Mouse (Mus musculus): Measurements from ENCODE around the gene Aldh3b3. TPM values are rescaled to one million over a fixed set of nuclear protein-coding genes. Genes with fewer than 3 reads are reported as not detected.

Aldh3b3 gene
- polyA plus RNA-seq, 1 experiment, result 0.07 TPM

DNA sequence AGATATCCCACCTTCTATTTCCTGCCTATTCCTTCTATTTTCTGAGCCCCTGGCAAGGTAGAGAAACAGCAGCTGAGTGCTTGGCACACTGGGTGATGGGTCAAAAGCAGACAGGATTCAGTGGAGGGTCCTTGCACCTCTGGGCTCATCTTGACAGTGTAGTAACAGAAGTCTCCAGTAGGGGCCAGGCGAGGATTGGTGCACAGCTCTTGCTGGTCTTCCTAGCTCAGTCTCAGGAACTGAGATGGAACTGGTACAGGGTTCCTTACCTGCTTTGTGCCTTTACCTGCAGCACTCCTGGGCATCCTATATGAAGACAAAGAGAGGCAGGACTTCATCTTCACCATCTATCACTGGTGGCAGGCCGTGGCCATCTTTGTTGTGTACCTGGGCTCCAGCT is 11.7 kb upstream of the Aldh3b3 start:
- WGBS, result 66% methylated on average over 2 of the region's 2 CpGs
- Histone ChIP-seq H3K27me3 (ENCODE audit: control insufficient read depth, insufficient read depth, low read length) (no peaks in the 10 kb centered on the region), H3K4me1 (ENCODE audit: control insufficient read depth, insufficient read depth, insufficient read length) (peaks cover 20% of the 10 kb centered on the region), H3K27ac (ENCODE audit: insufficient read depth, low read length) (no peak overlapping the region), H3K4me3 (ENCODE audit: extremely low read depth, insufficient read depth, insufficient read length) (no peak overlapping the region), H3K36me3 (ENCODE audit: control insufficient read depth, insufficient read depth, low read length) (peaks cover 48% of the 10 kb centered on the region)
- TF ChIP-seq CTCF (IDR thresholded peaks at IDR 0.05; ENCODE audit: extremely low read depth, insufficient read depth, insufficient read length, insufficient replicate concordance) (peak; percentile 74; the same call in 1 of the 2 replicates), POLR2A (IDR thresholded peaks at IDR 0.05; ENCODE audit: low read depth, low read length) (no peak)
- DNase-seq (ENCODE audit: low read depth in 1 of 2, low spot score in 2 of 2), result peak in 1 of 2 experiments; percentile 61

- Histone ChIP-seq H3K27ac (ENCODE audit: insufficient read depth, low read length) (no peak overlapping the region), H3K27me3 (ENCODE audit: control insufficient read depth, insufficient read depth, low read length) (no peaks in the 10 kb centered on the region), H3K36me3 (ENCODE audit: control insufficient read depth, insufficient read depth, low read length) (peaks cover 44% of the 10 kb centered on the region), H3K4me1 (ENCODE audit: control insufficient read depth, insufficient read depth, insufficient read length) (peaks cover 10% of the 10 kb centered on the region), H3K4me3 (ENCODE audit: extremely low read depth, insufficient read depth, insufficient read length) (no peak overlapping the region)
- WGBS, result 89% methylated on average over 3 of the region's 3 CpGs
- no peak for TF ChIP-seq POLR2A (IDR thresholded peaks at IDR 0.05; ENCODE audit: low read depth, low read length)
- TF ChIP-seq CTCF (IDR thresholded peaks at IDR 0.05; ENCODE audit: extremely low read depth, insufficient read depth, insufficient read length, insufficient replicate concordance), result no peak
- no peak for DNase-seq (ENCODE audit: low read depth in 1 of 2, low spot score in 2 of 2)
Observed at GRCm38 (mm10) chr19:3947813-3948212, 10.6 kb upstream of the Aldh3b3 start.

DNA sequence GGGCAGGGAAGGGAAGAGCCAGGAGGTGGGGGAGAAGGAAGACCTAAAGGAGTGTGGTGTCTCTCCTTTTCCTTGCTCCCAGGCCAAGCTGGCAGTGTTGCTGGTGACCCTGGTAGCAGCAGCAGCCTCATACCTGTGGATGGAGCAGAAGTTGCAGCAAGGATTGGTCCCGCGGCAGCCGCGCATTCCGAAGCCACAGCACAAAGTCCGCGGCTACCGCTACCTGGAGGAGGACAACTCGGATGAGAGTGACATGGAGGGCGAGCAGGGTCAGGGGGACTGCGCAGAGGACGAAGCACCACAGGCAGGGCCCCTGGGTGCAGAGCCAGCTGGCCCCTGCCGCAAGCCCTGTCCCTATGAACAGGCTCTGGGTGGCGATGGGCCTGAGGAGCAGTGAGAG is 9.9 kb upstream of the Aldh3b3 start:
- no peak overlapping the region for H3K4me3 ChIP-seq (ENCODE audit: extremely low read depth, insufficient read depth, insufficient read length)
- H3K4me1 ChIP-seq (ENCODE audit: control insufficient read depth, insufficient read depth, insufficient read length), result peaks cover 6% of the 10 kb centered on the region
- WGBS, result 95% methylated on average over 14 of the region's 14 CpGs
- TF ChIP-seq POLR2A (IDR thresholded peaks at IDR 0.05; ENCODE audit: low read depth, low read length), result no peak
- no peak for TF ChIP-seq CTCF (IDR thresholded peaks at IDR 0.05; ENCODE audit: extremely low read depth, insufficient read depth, insufficient read length, insufficient replicate concordance)
- DNase-seq (ENCODE audit: low read depth in 1 of 2, low spot score in 2 of 2), result peak in 1 of 2 experiments; percentile 3
- no peaks in the 10 kb centered on the region for H3K27me3 ChIP-seq (ENCODE audit: control insufficient read depth, insufficient read depth, low read length)
- H3K27ac ChIP-seq (ENCODE audit: insufficient read depth, low read length), result no peak overlapping the region
- H3K36me3 ChIP-seq (ENCODE audit: control insufficient read depth, insufficient read depth, low read length), result peaks cover 44% of the 10 kb centered on the region

DNA sequence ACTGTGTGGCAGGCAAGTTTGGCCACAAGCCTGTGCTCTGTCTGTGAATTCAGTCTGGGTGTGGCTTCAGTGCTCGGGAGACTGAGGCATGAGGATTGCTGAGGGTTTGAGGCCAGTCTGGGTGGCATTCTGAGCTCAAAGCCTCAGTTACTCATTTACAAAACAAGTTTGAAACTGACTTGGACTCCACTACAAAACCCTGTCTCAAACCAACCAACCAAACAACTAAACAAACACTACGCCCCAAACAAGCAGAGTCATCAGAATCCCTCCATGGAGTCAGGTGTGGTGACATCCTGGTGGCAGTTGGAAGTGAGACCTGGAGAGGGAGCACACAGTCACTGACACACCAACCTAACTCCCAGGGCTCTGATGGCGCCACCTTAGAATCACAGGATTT is 8.1 kb upstream of the Aldh3b3 start:
- no peaks in the 10 kb centered on the region for H3K27me3 ChIP-seq (ENCODE audit: control insufficient read depth, insufficient read depth, low read length)
- TF ChIP-seq CTCF (IDR thresholded peaks at IDR 0.05; ENCODE audit: extremely low read depth, insufficient read depth, insufficient read length, insufficient replicate concordance) (no peak), POLR2A (IDR thresholded peaks at IDR 0.05; ENCODE audit: low read depth, low read length) (no peak)
- no peak overlapping the region for H3K27ac ChIP-seq (ENCODE audit: insufficient read depth, low read length)
- no peaks in the 10 kb centered on the region for H3K4me1 ChIP-seq (ENCODE audit: control insufficient read depth, insufficient read depth, insufficient read length)
- H3K4me3 ChIP-seq (ENCODE audit: extremely low read depth, insufficient read depth, insufficient read length), result no peak overlapping the region
- peaks cover 33% of the 10 kb centered on the region for H3K36me3 ChIP-seq (ENCODE audit: control insufficient read depth, insufficient read depth, low read length)
- no peak for DNase-seq (ENCODE audit: low read depth in 1 of 2, low spot score in 2 of 2)
- WGBS, result 93% methylated on average over 3 of the region's 3 CpGs

DNA sequence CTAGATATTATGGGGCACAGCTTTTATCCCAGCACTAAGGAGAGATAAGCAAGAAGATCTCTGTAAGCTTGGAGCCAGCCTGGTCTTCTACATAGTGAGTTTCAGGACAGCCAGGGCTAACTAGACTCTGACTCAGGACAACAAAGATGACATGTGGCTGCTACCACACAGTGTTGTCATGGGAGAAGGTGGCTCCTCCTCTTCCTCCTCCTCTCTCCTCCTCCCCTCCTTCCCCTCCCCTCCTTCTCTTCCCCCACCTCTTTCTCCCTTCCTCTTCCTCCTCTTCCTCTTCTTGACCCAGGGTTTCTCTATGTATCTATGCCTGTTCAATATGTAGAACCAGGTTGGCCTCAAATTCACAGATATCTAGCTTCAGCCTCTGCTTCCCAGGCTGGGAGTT is 7.0 kb upstream of the Aldh3b3 start:
- H3K36me3 ChIP-seq (ENCODE audit: control insufficient read depth, insufficient read depth, low read length), result peaks cover 30% of the 10 kb centered on the region
- H3K4me1 ChIP-seq (ENCODE audit: control insufficient read depth, insufficient read depth, insufficient read length), result no peaks in the 10 kb centered on the region
- H3K27ac ChIP-seq (ENCODE audit: insufficient read depth, low read length), result no peak overlapping the region
- DNase-seq (ENCODE audit: low read depth in 1 of 2, low spot score in 2 of 2), result no peak
- TF ChIP-seq CTCF (IDR thresholded peaks at IDR 0.05; ENCODE audit: extremely low read depth, insufficient read depth, insufficient read length, insufficient replicate concordance) (no peak), POLR2A (IDR thresholded peaks at IDR 0.05; ENCODE audit: low read depth, low read length) (no peak)
- no peaks in the 10 kb centered on the region for H3K27me3 ChIP-seq (ENCODE audit: control insufficient read depth, insufficient read depth, low read length)
- H3K4me3 ChIP-seq (ENCODE audit: extremely low read depth, insufficient read depth, insufficient read length), result no peak overlapping the region

GRCm38 (mm10) chr19:3952099-3952498 is 6.3 kb upstream of the Aldh3b3 start:
- TF ChIP-seq POLR2A (IDR thresholded peaks at IDR 0.05; ENCODE audit: low read depth, low read length), result no peak
- TF ChIP-seq CTCF (IDR thresholded peaks at IDR 0.05; ENCODE audit: extremely low read depth, insufficient read depth, insufficient read length, insufficient replicate concordance), result no peak
- DNase-seq (ENCODE audit: low read depth in 1 of 2, low spot score in 2 of 2), result no peak
- Histone ChIP-seq H3K4me3 (ENCODE audit: extremely low read depth, insufficient read depth, insufficient read length) (no peak overlapping the region), H3K27ac (ENCODE audit: insufficient read depth, low read length) (no peak overlapping the region), H3K36me3 (ENCODE audit: control insufficient read depth, insufficient read depth, low read length) (peaks cover 26% of the 10 kb centered on the region), H3K27me3 (ENCODE audit: control insufficient read depth, insufficient read depth, low read length) (no peaks in the 10 kb centered on the region), H3K4me1 (ENCODE audit: control insufficient read depth, insufficient read depth, insufficient read length) (no peaks in the 10 kb centered on the region)
- 65% methylated on average over 1 of the region's 1 CpGs for WGBS

DNA sequence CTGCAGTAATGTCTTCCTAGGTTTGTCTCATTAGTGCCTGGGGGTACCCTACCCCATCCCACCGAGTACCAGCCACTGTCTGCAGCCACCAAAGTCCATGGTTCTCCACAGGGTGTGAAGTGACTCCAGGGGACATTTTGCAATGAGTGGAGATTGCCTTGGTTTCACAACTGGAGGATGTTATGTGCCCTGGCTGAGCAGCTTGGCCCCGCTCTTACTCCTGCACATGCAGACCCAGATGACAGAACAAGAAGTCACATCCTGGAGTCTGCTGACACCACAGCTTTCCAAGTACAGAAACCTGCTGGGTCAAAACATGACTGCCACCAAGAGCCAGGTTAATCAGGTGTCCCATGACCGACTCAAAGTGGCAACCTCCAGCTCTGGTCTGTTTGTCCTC is 3.4 kb upstream of the Aldh3b3 start:
- H3K27ac ChIP-seq (ENCODE audit: insufficient read depth, low read length), result no peak overlapping the region
- H3K4me1 ChIP-seq (ENCODE audit: control insufficient read depth, insufficient read depth, insufficient read length), result no peaks in the 10 kb centered on the region
- no peak for TF ChIP-seq CTCF (IDR thresholded peaks at IDR 0.05; ENCODE audit: extremely low read depth, insufficient read depth, insufficient read length, insufficient replicate concordance)
- no peak for TF ChIP-seq POLR2A (IDR thresholded peaks at IDR 0.05; ENCODE audit: low read depth, low read length)
- H3K27me3 ChIP-seq (ENCODE audit: control insufficient read depth, insufficient read depth, low read length), result no peaks in the 10 kb centered on the region
- WGBS, result 75% methylated on average over 3 of the region's 3 CpGs
- H3K36me3 ChIP-seq (ENCODE audit: control insufficient read depth, insufficient read depth, low read length), result peaks cover 2% of the 10 kb centered on the region; the same call in 1 of the 2 replicates
- no peak overlapping the region for H3K4me3 ChIP-seq (ENCODE audit: extremely low read depth, insufficient read depth, insufficient read length)
- DNase-seq (ENCODE audit: low read depth in 1 of 2, low spot score in 2 of 2), result no peak
